Mouse (Mus musculus) ES-Bruce4 (cell line): ENCODE results near the gene Vsig8. TPM values are rescaled to one million over a fixed set of nuclear protein-coding genes. Genes with fewer than 3 reads are reported as not detected.

Experiments
- H3K27ac ChIP-seq: 2 replicates; pipeline ENCODE4 v1.5.1; 2012; ENCODE audit warnings: low read length, inconsistent platforms; ENCODE audit not compliant: insufficient read depth
- H3K27me3 ChIP-seq: 2 replicates; pipeline ENCODE4 v1.6.1; 2012; ENCODE audit warnings: mild to moderate bottlenecking, low read length, inconsistent platforms; ENCODE audit not compliant: control insufficient read depth, poor library complexity, insufficient read depth, severe bottlenecking
- H3K36me3 ChIP-seq: 2 replicates; pipeline ENCODE4 v1.6.1; 2012; ENCODE audit warnings: inconsistent platforms, mild to moderate bottlenecking, low read length, moderate library complexity; ENCODE audit not compliant: control insufficient read depth, poor library complexity, insufficient read depth, severe bottlenecking
- H3K4me1 ChIP-seq: one replicate; pipeline ENCODE4 v1.8.1; 2011; ENCODE audit warnings: low read length; ENCODE audit not compliant: control insufficient read depth, insufficient read depth
- H3K4me3 ChIP-seq: 2 replicates; pipeline ENCODE4 v1.5.1; 2011; ENCODE audit warnings: low read depth, mild to moderate bottlenecking, low read length
- H3K9ac ChIP-seq: 2 replicates; pipeline ENCODE4 v1.6.1; 2012; ENCODE audit warnings: low read depth, mild to moderate bottlenecking, inconsistent platforms; ENCODE audit not compliant: poor library complexity, severe bottlenecking
- H3K9me3 ChIP-seq: replicated peaks from 2 replicates; pipeline ENCODE4 v1.6.1; 2012; ENCODE audit warnings: mild to moderate bottlenecking, low read length, inconsistent platforms; ENCODE audit not compliant: control insufficient read depth, poor library complexity, insufficient read depth, severe bottlenecking
- CTCF ChIP-seq: IDR thresholded peaks from one replicate; pipeline ENCODE4 v1.8.1; 2011; ENCODE audit warnings: low read depth, low read length
- EP300 ChIP-seq: IDR thresholded peaks from 2 replicates; pipeline ENCODE4 v1.6.1; 2011; ENCODE audit warnings: low read depth, low read length; ENCODE audit not compliant: insufficient read depth
- POLR2A ChIP-seq: IDR thresholded peaks from one replicate; pipeline ENCODE4 v1.8.1; 2011; ENCODE audit warnings: low read length; ENCODE audit not compliant: insufficient read depth
- polyA plus RNA-seq: library from polyadenylated mRNA; stranded (reverse); fragments of >200 nt; gene quantifications from 2 replicates; pipeline ENCODE4 v1.2.4, GENCODE M21; 2011; ENCODE audit warnings: low read depth; ENCODE audit not compliant: missing spikeins, insufficient read depth, insufficient read length

The Vsig8 gene
- polyA plus RNA-seq, 1 experiment = not detected

- Histone ChIP-seq H3K27me3 (no peaks in the 10 kb centered on the region), H3K36me3 (no peaks in the 10 kb centered on the region), H3K27ac (no peak overlapping the region), H3K4me1 (no peaks in the 10 kb centered on the region), H3K4me3 (no peak overlapping the region), H3K9me3 (no peaks in the 10 kb centered on the region), H3K9ac (no peak overlapping the region)
- TF ChIP-seq EP300 (no peak), CTCF (no peak), POLR2A (no peak)
Measured at GRCm38 (mm10) chr1:172532551-172532950, 23.2 kb upstream of the Vsig8 start.

GRCm38 (mm10) chr1:172535116-172535515 lies 20.6 kb upstream of the Vsig8 start:
- Histone ChIP-seq H3K27ac (no peak overlapping the region), H3K4me1 (no peaks in the 10 kb centered on the region), H3K4me3 (no peak overlapping the region), H3K9me3 (no peaks in the 10 kb centered on the region), H3K9ac (no peak overlapping the region), H3K36me3 (no peaks in the 10 kb centered on the region), H3K27me3 (no peaks in the 10 kb centered on the region)
- TF ChIP-seq EP300 (no peak), CTCF (no peak), POLR2A (no peak)

DNA sequence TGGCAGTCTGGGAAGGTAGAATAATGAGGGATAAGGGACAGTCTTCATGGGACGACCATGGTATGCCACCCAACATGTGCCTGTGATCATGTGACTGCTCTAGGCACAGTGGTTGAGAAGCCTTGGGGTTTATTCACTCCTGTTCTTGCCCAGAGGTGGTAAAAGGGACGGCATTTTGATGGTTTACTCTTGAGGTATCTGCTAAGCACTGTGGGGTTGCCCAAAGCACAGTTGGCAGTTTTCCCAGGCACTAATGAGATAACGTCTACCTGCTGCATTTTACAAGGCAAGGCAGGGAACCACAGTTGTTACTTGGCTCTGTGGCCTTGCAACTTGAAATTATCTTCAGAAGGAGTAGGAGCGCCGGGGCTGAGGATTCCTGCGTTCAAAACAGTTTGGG lies 15.9 kb upstream of the Vsig8 start:
- Histone ChIP-seq H3K27me3 (no peaks in the 10 kb centered on the region), H3K9ac (no peak overlapping the region), H3K4me1 (no peaks in the 10 kb centered on the region), H3K27ac (no peak overlapping the region), H3K36me3 (no peaks in the 10 kb centered on the region), H3K4me3 (no peak overlapping the region), H3K9me3 (no peaks in the 10 kb centered on the region)
- TF ChIP-seq EP300 (no peak), CTCF (no peak), POLR2A (no peak)

- no peaks in the 10 kb centered on the region for H3K27me3 ChIP-seq
- H3K9me3 ChIP-seq = no peaks in the 10 kb centered on the region
- H3K9ac ChIP-seq = no peak overlapping the region
- H3K36me3 ChIP-seq = no peaks in the 10 kb centered on the region
- TF ChIP-seq POLR2A (no peak), CTCF (no peak)
- H3K27ac ChIP-seq = no peak overlapping the region
- H3K4me3 ChIP-seq = no peak overlapping the region
- no peaks in the 10 kb centered on the region for H3K4me1 ChIP-seq
Measured at GRCm38 (mm10) chr1:172540283-172540820, 15.4 kb upstream of the Vsig8 start.

GRCm38 (mm10) chr1:172546062-172546461 lies 9.7 kb upstream of the Vsig8 start:
- Histone ChIP-seq H3K9me3 (no peaks in the 10 kb centered on the region), H3K27me3 (no peaks in the 10 kb centered on the region), H3K4me3 (no peak overlapping the region), H3K36me3 (no peaks in the 10 kb centered on the region), H3K27ac (no peak overlapping the region), H3K4me1 (no peaks in the 10 kb centered on the region), H3K9ac (no peak overlapping the region)
- TF ChIP-seq EP300 = no peak
- TF ChIP-seq POLR2A = no peak
- no peak for TF ChIP-seq CTCF

DNA sequence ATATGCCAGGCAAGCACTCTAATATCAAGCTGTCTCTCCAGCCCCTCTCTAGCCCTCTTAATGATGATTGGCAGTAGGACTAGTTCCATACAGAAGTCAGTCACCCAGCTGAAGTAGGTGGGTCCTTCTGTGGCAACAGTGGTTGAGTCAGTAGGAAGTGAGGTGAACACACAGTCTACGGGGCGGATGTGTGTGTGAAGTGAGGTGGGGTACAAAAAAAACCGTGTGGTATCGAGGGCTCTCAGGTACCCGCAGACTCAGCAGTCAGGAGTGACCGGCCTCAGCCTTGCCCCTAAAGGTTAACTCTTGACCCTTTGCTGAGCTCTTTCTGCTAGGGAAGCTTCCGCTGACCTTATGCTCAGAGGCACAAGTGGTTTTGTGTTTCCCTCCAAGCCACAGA lies 7.2 kb upstream of the Vsig8 start:
- H3K9ac ChIP-seq = no peak overlapping the region
- no peaks in the 10 kb centered on the region for H3K4me1 ChIP-seq
- H3K4me3 ChIP-seq = no peak overlapping the region
- no peaks in the 10 kb centered on the region for H3K27me3 ChIP-seq
- no peaks in the 10 kb centered on the region for H3K36me3 ChIP-seq
- TF ChIP-seq EP300 (no peak), POLR2A (no peak), CTCF (no peak)
- no peaks in the 10 kb centered on the region for H3K9me3 ChIP-seq
- H3K27ac ChIP-seq = no peak overlapping the region
